Mouse (Mus musculus) liver, embryonic 14.5 days (tissue): ENCODE measurements at regions not wholly inside any gene's neighbourhood (a gene's known extent, or its start where the extent isn't known, plus 50 kb on each side); places are given as distances from the start of the nearest gene placed in this dataset.

ENCODE experiments used
- ATAC-seq: fragments of 200-750 bp; cut with Nextera tagmentation; 2 replicates; pipeline ENCODE4 v1.8.0; 2017; ENCODE audit warnings: moderate number of reproducible peaks, mild to moderate bottlenecking, moderate library complexity; ENCODE audit not compliant: insufficient read depth
- DNase-seq, 3 experiments: peaks; one replicate each; pipeline ENCODE4 v3.0.0-alpha.2; 2012 to 2013; ENCODE audit warnings: low read depth in 3 of 3, low spot score in 3 of 3
- H3K27ac ChIP-seq: fragments of 300-500 bp; sonication (generic); 2 replicates; pipeline ENCODE4 v1.5.1; 2014; ENCODE audit warnings: moderate library complexity, mild to moderate bottlenecking, control low read depth, inconsistent platforms
- H3K27me3 ChIP-seq: fragments of 300-500 bp; sonication (generic); 2 replicates; pipeline ENCODE4 v1.6.1; 2014; ENCODE audit warnings: mild to moderate bottlenecking, low read length, moderate library complexity; ENCODE audit not compliant: control insufficient read depth, insufficient read depth
- H3K36me3 ChIP-seq: fragments of 300-500 bp; sonication (generic); replicated peaks from 2 replicates; pipeline ENCODE4 v1.6.1; 2014; ENCODE audit warnings: low read depth; ENCODE audit not compliant: control insufficient read depth, insufficient read depth
- H3K4me1 ChIP-seq, 2 experiments: fragments of 200-500 bp in 1 of 2; fragments of 300-500 bp in 1 of 2; sonication (generic) in 1 of 2; replicated peaks; 2 replicates each; pipeline ENCODE4 v1.6.1; 2012 to 2014; ENCODE audit warnings: antibody characterized with exemption in 1 of 2, inconsistent platforms in 1 of 2, low read length in 1 of 2; ENCODE audit not compliant: control insufficient read depth in 2 of 2, insufficient read depth in 2 of 2
- H3K4me2 ChIP-seq: fragments of 300-500 bp; sonication (generic); 2 replicates; pipeline ENCODE4 v1.6.1; 2014; ENCODE audit warnings: low read depth, mild to moderate bottlenecking, control low read depth, moderate library complexity
- H3K4me3 ChIP-seq, 2 experiments: fragments of 200-500 bp in 1 of 2; fragments of 300-500 bp in 1 of 2; sonication (generic) in 1 of 2; 2 replicates each; pipeline ENCODE4 v1.5.1; 2012 to 2014; ENCODE audit warnings: low read depth in 2 of 2, low read length in 2 of 2, mild to moderate bottlenecking in 2 of 2, control low read depth in 1 of 2, inconsistent platforms in 1 of 2, moderate library complexity in 1 of 2; ENCODE audit not compliant: insufficient read depth in 1 of 2
- H3K9ac ChIP-seq: fragments of 300-500 bp; sonication (generic); replicated peaks from 2 replicates; pipeline ENCODE4 v1.6.1; 2014; ENCODE audit warnings: mild to moderate bottlenecking, control low read depth, moderate library complexity
- H3K9me3 ChIP-seq: fragments of 300-500 bp; sonication (generic); 2 replicates; pipeline ENCODE4 v1.6.1; 2016; ENCODE audit warnings: low read length, mixed read lengths; ENCODE audit not compliant: control insufficient read depth
- CTCF ChIP-seq: IDR thresholded peaks from 2 replicates; pipeline ENCODE4 v1.5.1; 2016; ENCODE audit warnings: antibody characterized with exemption, low read depth, control low read depth
- EP300 ChIP-seq: IDR thresholded peaks from 2 replicates; pipeline ENCODE4 v1.6.1; 2016; ENCODE audit warnings: antibody characterized with exemption, low read depth
- WGBS: fragments of 180-500 bp; shearing (Covaris S2); extraction: QIAGEN DNeasy Blood & Tissue Kit; methylation state at CpG from one replicate; pipeline ENCODE4 v1.1.7; 2014; ENCODE audit not compliant: insufficient replicate concordance; 5-methylcytosine and 5-hydroxymethylcytosine counted together

DNA sequence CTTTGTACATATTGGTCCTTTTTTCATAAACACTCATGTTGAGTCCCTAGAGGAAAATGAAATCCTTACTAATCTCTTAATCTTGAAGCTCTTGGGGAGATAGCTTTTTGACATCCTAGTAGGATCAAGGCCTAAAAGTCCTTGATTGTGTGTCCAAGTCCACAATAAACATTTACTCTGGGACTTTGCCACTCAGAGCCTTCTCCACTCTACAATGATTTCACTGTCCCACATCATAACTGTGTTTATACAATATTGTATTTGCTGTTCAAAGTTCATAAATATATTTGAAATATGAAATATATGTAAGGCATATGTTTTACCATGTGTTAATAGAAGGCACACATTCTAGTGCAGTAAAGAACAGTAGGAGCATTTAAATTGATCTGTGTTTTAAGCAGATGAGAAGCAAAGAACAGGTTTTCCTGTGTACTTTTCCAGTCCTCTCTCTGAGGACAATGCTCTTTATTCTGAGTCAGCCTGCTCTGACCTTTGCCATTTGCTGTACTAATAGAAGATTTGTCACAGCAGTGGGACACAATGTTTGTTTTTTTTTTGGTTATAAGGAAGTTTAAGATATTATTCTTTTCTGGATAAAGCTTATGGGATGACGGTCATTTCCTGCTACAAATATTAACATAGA lies 130.7 kb upstream of the Gprin3 start:
- ATAC-seq, result no peak
- no peak for DNase-seq
- no peak overlapping the region for H3K27ac ChIP-seq
- no peaks in the 10 kb centered on the region for H3K36me3 ChIP-seq
- H3K4me1 ChIP-seq, result no peaks in the 10 kb centered on the region
- no peak overlapping the region for H3K4me2 ChIP-seq
- TF ChIP-seq EP300 (no peak), CTCF (no peak)
- no peaks in the 10 kb centered on the region for H3K27me3 ChIP-seq
- H3K9me3 ChIP-seq, result no peaks in the 10 kb centered on the region
- H3K9ac ChIP-seq, result no peak overlapping the region
- 64% methylated on average over 1 of the region's 1 CpGs for WGBS
- no peak overlapping the region for H3K4me3 ChIP-seq

DNA sequence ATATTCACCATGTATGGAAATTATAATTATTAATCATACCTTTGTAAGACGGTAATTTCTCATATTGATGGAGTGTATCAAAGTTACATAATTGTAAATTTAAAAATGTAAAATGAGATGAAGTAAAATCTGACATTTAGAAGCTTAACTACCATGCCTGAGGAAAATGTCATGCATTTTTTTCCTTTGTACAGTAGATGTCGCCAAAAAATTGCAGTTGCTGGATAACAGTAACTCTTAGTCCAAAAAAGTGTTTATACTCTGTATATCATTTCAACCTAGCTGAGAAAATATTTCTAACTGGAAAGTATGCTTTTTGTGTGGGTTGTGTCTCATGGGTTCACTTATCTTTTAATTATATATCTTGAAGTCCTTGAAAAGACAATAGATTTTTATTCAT lies 110.9 kb upstream of the Gprin3 start:
- no peak overlapping the region for H3K9ac ChIP-seq
- H3K4me2 ChIP-seq, result no peak overlapping the region
- DNase-seq (no peak), ATAC-seq (no peak)
- WGBS, result 42% methylated on average over 2 of the region's 2 CpGs
- H3K27me3 ChIP-seq, result no peaks in the 10 kb centered on the region
- no peaks in the 10 kb centered on the region for H3K36me3 ChIP-seq
- no peak for TF ChIP-seq EP300
- TF ChIP-seq CTCF, result no peak
- H3K4me1 ChIP-seq, result no peaks in the 10 kb centered on the region
- H3K4me3 ChIP-seq, result no peak overlapping the region
- no peaks in the 10 kb centered on the region for H3K9me3 ChIP-seq
- H3K27ac ChIP-seq, result no peak overlapping the region

DNA sequence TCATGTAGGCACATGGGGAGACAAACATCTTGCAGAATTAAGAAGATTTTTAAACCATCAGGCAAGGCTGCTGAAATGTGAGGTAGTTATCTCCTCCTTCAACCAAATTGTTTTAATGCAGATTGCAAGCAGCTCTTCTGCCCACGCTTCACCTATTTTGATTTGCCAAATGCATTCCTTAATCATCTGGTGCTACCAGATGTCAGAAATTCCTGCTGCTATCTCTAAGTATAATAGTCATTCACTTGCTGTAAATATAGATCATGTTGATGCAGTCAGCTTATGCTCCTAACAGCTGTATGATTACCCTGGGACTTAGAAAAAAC lies 98.8 kb upstream of the Gprin3 start:
- Histone ChIP-seq H3K9ac (no peak overlapping the region), H3K36me3 (no peaks in the 10 kb centered on the region), H3K4me1 (no peaks in the 10 kb centered on the region), H3K4me2 (no peak overlapping the region), H3K27me3 (no peaks in the 10 kb centered on the region), H3K9me3 (no peaks in the 10 kb centered on the region), H3K4me3 (no peak overlapping the region), H3K27ac (no peak overlapping the region)
- no peak for DNase-seq
- no peak for ATAC-seq
- TF ChIP-seq EP300, result no peak
- TF ChIP-seq CTCF, result no peak
- WGBS, result 53% methylated on average over 1 of the region's 1 CpGs

GRCm38 (mm10) chr6:59524095-59524939 lies 98.2 kb upstream of the Gprin3 start:
- no peak for ATAC-seq
- WGBS, result 58% methylated on average over 1 of the region's 1 CpGs
- peak in 1 of 3 experiments; percentile 0 for DNase-seq
- Histone ChIP-seq H3K9me3 (no peaks in the 10 kb centered on the region), H3K27me3 (no peaks in the 10 kb centered on the region), H3K27ac (no peak overlapping the region), H3K4me1 (no peaks in the 10 kb centered on the region), H3K4me2 (no peak overlapping the region), H3K9ac (no peak overlapping the region), H3K4me3 (no peak overlapping the region), H3K36me3 (no peaks in the 10 kb centered on the region)
- TF ChIP-seq CTCF, result no peak
- no peak for TF ChIP-seq EP300

GRCm38 (mm10) chr6:59522960-59523359 lies 96.9 kb upstream of the Gprin3 start:
- DNase-seq (no peak), ATAC-seq (no peak)
- no peaks in the 10 kb centered on the region for H3K27me3 ChIP-seq
- H3K4me3 ChIP-seq, result no peak overlapping the region
- no peak overlapping the region for H3K4me2 ChIP-seq
- H3K9me3 ChIP-seq, result no peaks in the 10 kb centered on the region
- H3K27ac ChIP-seq, result no peak overlapping the region
- no peaks in the 10 kb centered on the region for H3K36me3 ChIP-seq
- TF ChIP-seq CTCF (no peak), EP300 (no peak)
- H3K4me1 ChIP-seq, result no peaks in the 10 kb centered on the region
- no peak overlapping the region for H3K9ac ChIP-seq
